Mouse (Mus musculus) erythroblast, embryonic 14.5 days (primary cell): ENCODE measurements around the gene Sdsl. TPM values are rescaled to one million over a fixed set of nuclear protein-coding genes. Genes with fewer than 3 reads are reported as not detected.

Experiments used
- H3K27me3 ChIP-seq: 2 replicates; pipeline ENCODE4 v1.6.1; 2012; ENCODE audit warnings: inconsistent platforms; ENCODE audit not compliant: control insufficient read depth
- H3K36me3 ChIP-seq: 2 replicates; pipeline ENCODE4 v1.6.1; 2012; ENCODE audit warnings: mild to moderate bottlenecking, inconsistent platforms; ENCODE audit not compliant: control insufficient read depth
- H3K4me1 ChIP-seq: 2 replicates; pipeline ENCODE4 v1.6.1; 2012; ENCODE audit warnings: inconsistent platforms; ENCODE audit not compliant: control insufficient read depth
- H3K4me3 ChIP-seq: replicated peaks from 2 replicates; pipeline ENCODE3; 2012; ENCODE audit warnings: moderate library complexity, mild to moderate bottlenecking, inconsistent platforms
- H3K9me3 ChIP-seq: 2 replicates; pipeline ENCODE4 v1.6.1; 2012; ENCODE audit warnings: low read length, inconsistent platforms, mixed read lengths; ENCODE audit not compliant: control insufficient read depth
- GATA1 ChIP-seq: IDR thresholded peaks from 2 replicates; pipeline ENCODE4 v1.6.1; 2012; ENCODE audit warnings: low read length, inconsistent platforms, mixed read lengths
- TAL1 ChIP-seq: IDR thresholded peaks from 3 replicates; pipeline ENCODE4 v1.6.1; 2012; ENCODE audit warnings: low read length, inconsistent platforms, mixed read lengths
- polyA plus RNA-seq: library from polyadenylated mRNA; stranded (reverse); fragments of >175 nt; gene quantifications from 2 replicates; pipeline ENCODE4 v1.2.3, GENCODE M21; 2012

Gene Sdsl
- polyA plus RNA-seq, 1 experiment, result not detected

GRCm38 (mm10) chr5:120408933-120409332 is 63.7 kb downstream of the Sdsl start:
- Histone ChIP-seq H3K27me3 (peaks cover 27% of the 10 kb centered on the region), H3K4me1 (no peaks in the 10 kb centered on the region), H3K4me3 (no peak overlapping the region), H3K9me3 (peaks cover 7% of the 10 kb centered on the region), H3K36me3 (no peaks in the 10 kb centered on the region)
- TF ChIP-seq GATA1 (no peak), TAL1 (no peak)

Other genes with a start within 250 kb of the Sdsl start
- gene Lhx5, start 41.1 kb downstream of the Sdsl start, polyA plus RNA-seq, result not detected in 2 replicates
- gene Sds, start 3.7 kb upstream of the Sdsl start, polyA plus RNA-seq, result not detected in 2 replicates
- 0.83 and 0.99 TPM in 2 replicates for gene Plbd2, start 30.8 kb upstream of the Sdsl start, polyA plus RNA-seq
- 0.02 and 0.21 TPM in 2 replicates for gene Slc8b1, start 38.4 kb upstream of the Sdsl start, polyA plus RNA-seq
- gene Tpcn1, start 115.9 kb upstream of the Sdsl start, polyA plus RNA-seq, result 30.3 TPM in 2 replicates
- 0.98 and 1.3 TPM in 2 replicates for gene Iqcd, start 116.2 kb upstream of the Sdsl start, polyA plus RNA-seq
- 1.5 and 1.7 TPM in 2 replicates for gene Rita1, start 139.8 kb upstream of the Sdsl start, polyA plus RNA-seq
- 3.1 and 3.4 TPM in 2 replicates for gene Ddx54, start 139.9 kb upstream of the Sdsl start, polyA plus RNA-seq
- gene Cfap73, start 161.4 kb upstream of the Sdsl start, polyA plus RNA-seq, result not detected in 2 replicates
- gene Rasal1, start 176.0 kb upstream of the Sdsl start, polyA plus RNA-seq, result 0.01 TPM in 1 of 2 replicates, not detected in the other
- not detected in 2 replicates for gene Dtx1, start 239.1 kb upstream of the Sdsl start, polyA plus RNA-seq